Mouse (Mus musculus): ENCODE results near the gene Wdtc1. TPM values are rescaled to one million over a fixed set of nuclear protein-coding genes. Genes with fewer than 3 reads are reported as not detected.

Gene Wdtc1
- total and polyA plus RNA-seq, 3 experiments, result 13.2 to 35.3 TPM; not detected in 1

- Histone ChIP-seq H3K9me3 (replicated peaks; ENCODE audit: insufficient read depth, low read length) (no peaks in the 10 kb centered on the region), H3K79me2 (ENCODE audit: control insufficient read depth, insufficient read depth, low read length, poor library complexity) (no peaks in the 10 kb centered on the region), H3K27ac (ENCODE audit: control insufficient read depth, low read depth, low read length) (no peak overlapping the region), H3K27me3 (ENCODE audit: control insufficient read depth in 1 of 2, insufficient read depth in 2 of 2, low read length in 2 of 2) (no peaks in the 10 kb centered on the region), H3K36me3 (ENCODE audit: control insufficient read depth in 1 of 2, insufficient read depth in 2 of 2, low read length in 2 of 2) (no peaks in the 10 kb centered on the region; a peak in 2 of 4 replicates), H3K4me1 (ENCODE audit: control insufficient read depth in 1 of 2, insufficient read depth in 2 of 2, low read length in 2 of 2) (no peaks in the 10 kb centered on the region), H3K9ac (ENCODE audit: control insufficient read depth, low read depth, low read length, poor library complexity, severe bottlenecking) (no peak overlapping the region), H3K4me3 (ENCODE audit: control insufficient read depth in 1 of 2, insufficient read depth in 1 of 2, low read depth in 2 of 2, low read length in 2 of 2) (no peak overlapping the region)
- TF ChIP-seq GATA1 (IDR thresholded peaks at IDR 0.05; ENCODE audit: low read depth, low read length) (no peak), ZNF384 (IDR thresholded peaks at IDR 0.05; ENCODE audit: low read depth, low read length) (no peak), ELF1 (IDR thresholded peaks at IDR 0.05; ENCODE audit: low read depth, low read length) (no peak), POLR2A (IDR thresholded peaks at IDR 0.05; ENCODE audit: control insufficient read depth in 1 of 2, insufficient read depth in 1 of 2, low read depth in 1 of 2, low read length in 2 of 2, poor library complexity in 1 of 2) (no peak), USF2 (IDR thresholded peaks at IDR 0.05; ENCODE audit: borderline replicate concordance in 1 of 2, insufficient read depth in 1 of 2, low read depth in 1 of 2, low read length in 2 of 2) (no peak), MXI1 (IDR thresholded peaks at IDR 0.05; ENCODE audit: low read depth, low read length) (no peak), MYB (IDR thresholded peaks at IDR 0.05; ENCODE audit: low read depth, low read length) (no peak), ETS1 (IDR thresholded peaks at IDR 0.05; ENCODE audit: low read depth, low read length) (no peak), CTCF (IDR thresholded peaks at IDR 0.05 in 2 of 3, conservative IDR thresholded peaks at IDR 0.05 in 1 of 3; ENCODE audit: control insufficient read depth in 1 of 3, insufficient read depth in 1 of 3, low read depth in 2 of 3, low read length in 3 of 3, poor library complexity in 1 of 3, severe bottlenecking in 1 of 3) (no peak), TAL1 (IDR thresholded peaks at IDR 0.05; ENCODE audit: low read length) (no peak), BHLHE40 (IDR thresholded peaks at IDR 0.05; ENCODE audit: borderline replicate concordance, low read depth, low read length) (no peak), MAZ (IDR thresholded peaks at IDR 0.05; ENCODE audit: low read depth, low read length) (no peak), ZC3H11A (IDR thresholded peaks at IDR 0.05; ENCODE audit: low read depth, low read length) (no peak), HCFC1 (IDR thresholded peaks at IDR 0.05; ENCODE audit: low read depth, low read length) (no peak), RAD21 (IDR thresholded peaks at IDR 0.05; ENCODE audit: low read depth, low read length) (no peak)
- DNase-seq (ENCODE audit: low read depth, low spot score), result no peak
These were observed 87.5 kb downstream of the Wdtc1 start for GRCm38 (mm10) chr4:133265759-133266158.

GRCm38 (mm10) chr4:133265297-133265696, 88.0 kb downstream of the Wdtc1 start:
- H3K4me1 ChIP-seq (ENCODE audit: control insufficient read depth in 1 of 2, insufficient read depth in 2 of 2, low read length in 2 of 2), result no peaks in the 10 kb centered on the region
- no peaks in the 10 kb centered on the region; a peak in 2 of 4 replicates for H3K36me3 ChIP-seq (ENCODE audit: control insufficient read depth in 1 of 2, insufficient read depth in 2 of 2, low read length in 2 of 2)
- TF ChIP-seq SIN3A (IDR thresholded peaks at IDR 0.05; ENCODE audit: low read length) (no peak), EP300 (IDR thresholded peaks at IDR 0.05; ENCODE audit: low read depth in 1 of 2, low read length in 2 of 2) (no peak), ZKSCAN1 (IDR thresholded peaks at IDR 0.05; ENCODE audit: low read depth, low read length) (no peak), HCFC1 (IDR thresholded peaks at IDR 0.05; ENCODE audit: low read depth, low read length) (no peak), TAL1 (IDR thresholded peaks at IDR 0.05; ENCODE audit: low read length) (no peak), KAT2A (conservative IDR thresholded peaks at IDR 0.05; ENCODE audit: low read depth, low read length) (no peak), CHD2 (IDR thresholded peaks at IDR 0.05; ENCODE audit: low read length) (no peak), USF1 (IDR thresholded peaks at IDR 0.05; ENCODE audit: low read depth, low read length) (no peak), MAZ (IDR thresholded peaks at IDR 0.05; ENCODE audit: low read depth, low read length) (no peak), BHLHE40 (IDR thresholded peaks at IDR 0.05; ENCODE audit: borderline replicate concordance, low read depth, low read length) (no peak), GATA1 (IDR thresholded peaks at IDR 0.05; ENCODE audit: low read depth, low read length) (no peak), POLR2A (IDR thresholded peaks at IDR 0.05; ENCODE audit: control insufficient read depth in 1 of 2, insufficient read depth in 1 of 2, low read depth in 1 of 2, low read length in 2 of 2, poor library complexity in 1 of 2) (no peak), UBTF (IDR thresholded peaks at IDR 0.05; ENCODE audit: borderline replicate concordance, insufficient read depth, low read depth, low read length) (no peak), MAX (IDR thresholded peaks at IDR 0.05; ENCODE audit: low read length) (no peak), USF2 (IDR thresholded peaks at IDR 0.05; ENCODE audit: borderline replicate concordance in 1 of 2, insufficient read depth in 1 of 2, low read depth in 1 of 2, low read length in 2 of 2) (no peak), E2F4 (IDR thresholded peaks at IDR 0.05; ENCODE audit: borderline replicate concordance, low read depth, low read length) (no peak), CTCF (IDR thresholded peaks at IDR 0.05 in 2 of 3, conservative IDR thresholded peaks at IDR 0.05 in 1 of 3; ENCODE audit: control insufficient read depth in 1 of 3, insufficient read depth in 1 of 3, low read depth in 2 of 3, low read length in 3 of 3, poor library complexity in 1 of 3, severe bottlenecking in 1 of 3) (no peak), ZNF384 (IDR thresholded peaks at IDR 0.05; ENCODE audit: low read depth, low read length) (no peak), ETS1 (IDR thresholded peaks at IDR 0.05; ENCODE audit: low read depth, low read length) (no peak), RAD21 (IDR thresholded peaks at IDR 0.05; ENCODE audit: low read depth, low read length) (no peak)

More at GRCm38 (mm10) chr4:133265297-133265696, 88.0 kb downstream of the Wdtc1 start:
- Histone ChIP-seq H3K9me3 (replicated peaks; ENCODE audit: insufficient read depth, low read length) (no peaks in the 10 kb centered on the region), H3K79me2 (ENCODE audit: control insufficient read depth, insufficient read depth, low read length, poor library complexity) (no peaks in the 10 kb centered on the region), H3K4me3 (ENCODE audit: control insufficient read depth in 1 of 2, insufficient read depth in 1 of 2, low read depth in 2 of 2, low read length in 2 of 2) (no peak overlapping the region), H3K9ac (ENCODE audit: control insufficient read depth, low read depth, low read length, poor library complexity, severe bottlenecking) (no peak overlapping the region), H3K27ac (ENCODE audit: control insufficient read depth, low read depth, low read length) (no peak overlapping the region), H3K27me3 (ENCODE audit: control insufficient read depth in 1 of 2, insufficient read depth in 2 of 2, low read length in 2 of 2) (no peaks in the 10 kb centered on the region)
- no peak for DNase-seq (ENCODE audit: low read depth, low spot score)

Measured in MEL (cell line).